Mouse (Mus musculus): ENCODE measurements around the gene Psd4.

Psd4 gene

GRCm38 (mm10) chr2:24386158-24386963 is 19.0 kb downstream of the Psd4 start:
- DNase-seq (ENCODE audit: low read depth, low spot score), result peak; percentile 88

- DNase-seq (ENCODE audit: low read depth, low spot score), result peak; percentile 53
Measured at GRCm38 (mm10) chr2:24386964-24387320, 19.6 kb downstream of the Psd4 start.

- peak; percentile 49 for DNase-seq (ENCODE audit: low read depth, low spot score)
Measured at GRCm38 (mm10) chr2:24387361-24388283, 20.2 kb downstream of the Psd4 start.

GRCm38 (mm10) chr2:24393251-24393650 is 25.9 kb downstream of the Psd4 start:
- no peak for DNase-seq (ENCODE audit: low read depth, low spot score)

GRCm38 (mm10) chr2:24397115-24397514 is 29.7 kb downstream of the Psd4 start:
- no peak for DNase-seq (ENCODE audit: low read depth, low spot score)

GRCm38 (mm10) chr2:24400711-24401110 is 33.3 kb downstream of the Psd4 start:
- no peak for DNase-seq (ENCODE audit: low read depth, low spot score)

GRCm38 (mm10) chr2:24405345-24406012 is 38.1 kb downstream of the Psd4 start:
- DNase-seq (ENCODE audit: low read depth, low spot score), result peak; percentile 53

- no peak for DNase-seq (ENCODE audit: low read depth, low spot score)
Measured at GRCm38 (mm10) chr2:24407701-24408485, 40.5 kb downstream of the Psd4 start.

- peak; percentile 58 for DNase-seq (ENCODE audit: low read depth, low spot score)
Measured at GRCm38 (mm10) chr2:24409166-24409565, 41.8 kb downstream of the Psd4 start.

GRCm38 (mm10) chr2:24413172-24413571 is 45.8 kb downstream of the Psd4 start:
- DNase-seq (ENCODE audit: low read depth, low spot score), result no peak

GRCm38 (mm10) chr2:24413677-24414076 is 46.3 kb downstream of the Psd4 start:
- DNase-seq (ENCODE audit: low read depth, low spot score), result no peak

- DNase-seq (ENCODE audit: low read depth, low spot score), result no peak
Measured at GRCm38 (mm10) chr2:24416668-24417067, 49.3 kb downstream of the Psd4 start.

GRCm38 (mm10) chr2:24417106-24417505 is 49.7 kb downstream of the Psd4 start:
- DNase-seq (ENCODE audit: low read depth, low spot score), result no peak

- no peak for DNase-seq (ENCODE audit: low read depth, low spot score)
Measured at GRCm38 (mm10) chr2:24417564-24417963, 50.2 kb downstream of the Psd4 start.

GRCm38 (mm10) chr2:24421211-24421863 is 54.0 kb downstream of the Psd4 start:
- DNase-seq (ENCODE audit: low read depth, low spot score), result no peak

- DNase-seq (ENCODE audit: low read depth, low spot score), result no peak
Measured at GRCm38 (mm10) chr2:24422815-24423214, 55.4 kb downstream of the Psd4 start.

- DNase-seq (ENCODE audit: low read depth, low spot score), result no peak
Measured at GRCm38 (mm10) chr2:24425630-24426029, 58.2 kb downstream of the Psd4 start.

GRCm38 (mm10) chr2:24427866-24428675 is 60.7 kb downstream of the Psd4 start:
- DNase-seq (ENCODE audit: low read depth, low spot score), result no peak

- DNase-seq (ENCODE audit: low read depth, low spot score), result no peak
Measured at GRCm38 (mm10) chr2:24429806-24430205, 62.4 kb downstream of the Psd4 start.

GRCm38 (mm10) chr2:24434670-24435069 is 67.3 kb downstream of the Psd4 start:
- DNase-seq (ENCODE audit: low read depth, low spot score), result no peak

Data from A20 (cell line).